Mouse (Mus musculus): ENCODE data around the gene Prg3. TPM values are rescaled to one million over a fixed set of nuclear protein-coding genes. Genes with fewer than 3 reads are reported as not detected.

Prg3 gene
- total RNA-seq, 1 experiment from 2014 or later, result not detected

Other genes with a start within 250 kb of the Prg3 start
- gene Gm19426, start 244.6 kb upstream of the Prg3 start, total RNA-seq (2021), result 5.2 and 5.3 TPM in 2 replicates
- 73.1 and 93.2 TPM in 2 replicates for gene Serping1, start 212.8 kb upstream of the Prg3 start, total RNA-seq (2021)
- 45.6 and 48.7 TPM in 2 replicates for gene Ube2l6, start 189.4 kb upstream of the Prg3 start, total RNA-seq (2021)
- not detected in 2 replicates for gene Smtnl1, start 165.6 kb upstream of the Prg3 start, total RNA-seq (2021)
- gene Timm10, start 161.2 kb upstream of the Prg3 start, total RNA-seq (2021), result 54.2 and 73.7 TPM in 2 replicates
- gene Slc43a1, start 149.4 kb upstream of the Prg3 start, total RNA-seq (2021), result 5.2 and 9.3 TPM in 2 replicates
- 1.6 and 2.6 TPM in 2 replicates for gene Rtn4rl2, start 101.5 kb upstream of the Prg3 start, total RNA-seq (2021)
- 62.5 and 91.7 TPM in 2 replicates for gene Slc43a3, start 51.6 kb upstream of the Prg3 start, total RNA-seq (2021)
- gene Prg2, start 7.8 kb upstream of the Prg3 start, total RNA-seq (2021), result 6.3 TPM in 1 of 2 replicates, not detected in the other
- gene Ssrp1, start 49.0 kb downstream of the Prg3 start, total RNA-seq (2021), result 115 and 123 TPM in 2 replicates
- gene P2rx3, start 49.2 kb downstream of the Prg3 start, total RNA-seq (2021), result 0.59 and 0.60 TPM in 2 replicates
- 111 and 120 TPM in 2 replicates for gene Tnks1bp1, start 59.8 kb downstream of the Prg3 start, total RNA-seq (2021)
- gene Aplnr, start 148.0 kb downstream of the Prg3 start, total RNA-seq (2021), result 96.2 and 97.3 TPM in 2 replicates
- gene Lrrc55, start 209.0 kb downstream of the Prg3 start, total RNA-seq (2021), result 17.5 and 21.2 TPM in 2 replicates